Mouse (Mus musculus) forebrain, embryonic 13.5 days (tissue): ENCODE measurements at regions not wholly inside any gene's neighbourhood (a gene's known extent, or its start where the extent isn't known, plus 50 kb on each side); places are given as distances from the start of the nearest gene placed in this dataset.
A peak's percentile ranks its signal among the peaks of the same experiment; 100 is the strongest.

Source experiments
- ATAC-seq: fragments of 200-750 bp; cut with Nextera tagmentation; 2 replicates; pipeline ENCODE4 v1.8.0; 2017
- H3K27ac ChIP-seq: fragments of 300-500 bp; sonication (generic); 2 replicates; pipeline ENCODE4 v1.5.1; 2015; ENCODE audit warnings: inconsistent platforms, mild to moderate bottlenecking, moderate library complexity
- H3K27me3 ChIP-seq: fragments of 300-500 bp; sonication (generic); 2 replicates; pipeline ENCODE4 v1.6.1; 2015; ENCODE audit warnings: mild to moderate bottlenecking, inconsistent platforms
- H3K36me3 ChIP-seq: fragments of 300-500 bp; sonication (generic); 2 replicates; pipeline ENCODE4 v1.6.1; 2015; ENCODE audit warnings: mild to moderate bottlenecking, inconsistent platforms; ENCODE audit not compliant: poor library complexity, severe bottlenecking
- H3K4me1 ChIP-seq: fragments of 300-500 bp; sonication (generic); 2 replicates; pipeline ENCODE4 v1.6.1; 2015; ENCODE audit warnings: inconsistent platforms
- H3K4me2 ChIP-seq: fragments of 300-500 bp; sonication (generic); 2 replicates; pipeline ENCODE4 v1.6.1; 2015; ENCODE audit warnings: inconsistent platforms, mild to moderate bottlenecking, moderate library complexity
- H3K4me3 ChIP-seq: fragments of 300-500 bp; sonication (generic); 2 replicates; pipeline ENCODE4 v1.5.1; 2015; ENCODE audit warnings: mild to moderate bottlenecking, inconsistent platforms
- H3K9ac ChIP-seq: fragments of 300-500 bp; sonication (generic); 2 replicates; pipeline ENCODE4 v1.6.1; 2015; ENCODE audit warnings: mild to moderate bottlenecking, inconsistent platforms
- H3K9me3 ChIP-seq: fragments of 300-500 bp; sonication (generic); replicated peaks from 2 replicates; pipeline ENCODE4 v1.6.1; 2016; ENCODE audit warnings: inconsistent platforms
- WGBS: fragments of 180-500 bp; shearing (Covaris S2); methylation state at CpG from one replicate; pipeline ENCODE4 v1.1.7; 2015; 5-methylcytosine and 5-hydroxymethylcytosine counted together

DNA sequence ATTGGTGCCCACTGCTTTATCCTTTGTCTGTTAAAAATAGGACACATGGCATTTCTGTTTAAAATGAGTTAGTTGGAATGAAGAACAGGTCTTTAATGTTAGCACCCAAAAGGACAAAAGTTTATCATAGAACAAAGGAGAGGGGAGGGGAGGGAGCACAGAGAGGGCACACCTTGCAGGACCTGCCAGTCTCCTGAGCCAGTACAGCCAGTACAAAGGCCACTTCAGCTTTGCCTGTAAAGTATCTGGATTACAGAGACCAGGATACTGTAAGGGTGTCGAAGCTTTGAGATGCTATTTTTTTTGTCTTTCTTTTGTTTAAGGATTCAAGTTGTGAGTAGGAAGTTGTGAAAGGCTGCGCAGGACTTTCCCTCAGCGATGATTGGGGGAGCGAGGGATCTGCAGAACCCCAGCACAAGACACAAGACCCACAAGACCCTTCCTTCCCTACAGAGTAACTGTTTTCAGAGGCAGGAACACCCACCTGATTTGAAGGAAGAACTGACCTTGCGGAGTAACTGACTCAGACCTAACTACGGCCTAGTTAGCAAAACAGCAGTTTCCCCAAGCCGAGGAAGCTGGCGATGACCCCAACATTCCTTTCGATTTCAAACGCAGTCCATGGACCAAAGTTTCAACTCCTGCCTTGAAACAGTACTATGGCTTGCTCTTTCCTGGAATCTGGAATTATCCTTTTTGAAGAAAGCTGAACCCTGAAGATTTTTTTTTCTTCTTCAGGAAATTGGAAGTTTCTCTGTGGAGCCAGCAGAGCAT lies 178.1 kb downstream of the Efnb2 start:
- no peak overlapping the region for H3K4me2 ChIP-seq
- 71% methylated on average over 10 of the region's 10 CpGs for WGBS
- H3K9ac ChIP-seq, result no peak overlapping the region
- H3K4me1 ChIP-seq, result peaks cover 34% of the 10 kb centered on the region
- H3K4me3 ChIP-seq, result no peak overlapping the region
- H3K9me3 ChIP-seq, result no peaks in the 10 kb centered on the region
- no peak for ATAC-seq
- H3K27ac ChIP-seq, result no peak overlapping the region
- H3K36me3 ChIP-seq, result no peaks in the 10 kb centered on the region
- 0 out of 2 replicates have a peak, but pooled peaks cover 6% of the 10 kb centered on the region for H3K27me3 ChIP-seq

DNA sequence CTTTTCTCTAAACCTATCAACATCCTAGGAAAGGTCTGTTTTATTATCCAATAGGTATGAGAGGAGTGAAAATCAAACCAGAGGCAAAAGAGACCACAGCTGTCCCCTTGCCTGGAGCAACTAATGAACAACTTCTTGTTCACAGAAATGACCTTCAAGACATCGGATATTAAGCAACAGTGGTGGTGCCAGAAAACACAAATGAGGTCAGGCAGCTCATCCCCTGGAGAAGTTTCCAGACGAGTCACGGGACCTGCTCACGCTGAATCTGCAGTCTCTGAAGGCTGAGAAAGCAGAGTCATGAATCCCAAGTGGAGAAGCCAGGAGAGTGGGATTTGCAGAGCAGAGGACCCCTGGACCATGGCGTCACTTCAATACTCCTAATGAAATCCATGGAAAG lies 183.6 kb downstream of the Efnb2 start:
- Histone ChIP-seq H3K9ac (no peak overlapping the region), H3K27ac (no peak overlapping the region), H3K4me3 (no peak overlapping the region), H3K4me2 (no peak overlapping the region), H3K27me3 (no peaks in the 10 kb centered on the region), H3K4me1 (peaks cover 6% of the 10 kb centered on the region; the same call in 1 of the 2 replicates), H3K36me3 (no peaks in the 10 kb centered on the region), H3K9me3 (no peaks in the 10 kb centered on the region)
- WGBS, result 92% methylated on average over 5 of the region's 5 CpGs
- ATAC-seq, result no peak

DNA sequence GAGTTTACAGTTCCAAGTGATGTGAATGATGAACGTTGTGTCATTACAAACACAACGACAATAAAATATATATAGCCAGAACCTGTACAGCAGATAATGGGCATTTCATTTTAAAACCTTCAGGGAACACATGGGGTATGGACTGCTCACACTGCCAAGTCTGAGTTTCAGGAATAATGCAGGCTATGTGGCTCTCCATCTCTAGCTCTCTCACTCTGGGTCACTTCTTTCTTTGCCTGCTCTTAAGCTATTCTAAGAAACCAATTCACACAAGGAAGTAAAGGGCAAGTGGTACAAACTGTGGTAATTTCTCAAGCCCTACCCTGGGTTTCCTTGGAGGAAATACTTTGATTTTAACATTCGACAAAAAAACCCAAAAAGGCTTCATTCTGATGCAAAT lies 192.5 kb downstream of the Efnb2 start:
- WGBS, result 67% methylated on average over 3 of the region's 3 CpGs
- no peaks in the 10 kb centered on the region for H3K9me3 ChIP-seq
- H3K36me3 ChIP-seq, result no peaks in the 10 kb centered on the region
- H3K27ac ChIP-seq, result no peak overlapping the region
- no peak overlapping the region for H3K4me2 ChIP-seq
- peaks cover 16% of the 10 kb centered on the region; the same call in 1 of the 2 replicates for H3K4me1 ChIP-seq
- no peak overlapping the region for H3K9ac ChIP-seq
- ATAC-seq, result 0 out of 2 replicates have a peak, but pooled peaks have one; percentile 37
- no peaks in the 10 kb centered on the region for H3K27me3 ChIP-seq
- H3K4me3 ChIP-seq, result no peak overlapping the region

DNA sequence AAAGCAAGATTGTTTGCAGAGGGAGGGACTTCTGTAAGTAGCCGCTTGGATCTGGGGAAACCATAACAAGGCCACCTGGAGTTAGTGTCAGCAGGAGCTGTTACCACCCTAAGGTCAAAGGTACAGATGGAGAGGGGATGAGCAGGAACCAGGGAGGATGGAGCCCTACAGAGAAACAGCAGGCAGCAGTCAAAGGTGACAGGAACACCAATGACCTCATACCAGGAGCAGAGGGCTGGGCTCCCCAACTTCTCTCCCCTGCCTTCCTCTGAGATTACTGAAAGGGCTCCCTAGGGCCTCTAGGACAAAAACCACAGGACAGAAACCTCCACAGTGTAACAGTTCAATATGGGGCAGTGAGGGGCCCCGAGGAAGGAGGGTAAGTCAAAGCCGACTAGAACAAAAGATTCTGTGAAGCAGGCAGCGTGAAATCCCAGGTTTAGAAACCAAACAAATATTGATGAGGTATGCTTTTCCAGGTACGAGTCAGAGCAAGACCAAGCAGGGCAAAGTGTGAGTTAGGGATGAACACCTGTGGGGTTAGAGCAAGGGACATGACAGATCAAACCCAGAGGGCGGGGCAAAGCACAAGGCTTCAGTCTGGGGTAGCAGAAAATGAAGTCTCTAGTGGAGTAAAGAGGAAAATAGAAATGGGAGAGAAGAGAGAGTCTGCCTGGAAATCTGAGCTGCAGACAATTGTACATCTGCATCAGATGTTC lies 194.4 kb downstream of the Efnb2 start:
- Histone ChIP-seq H3K4me2 (no peak overlapping the region), H3K36me3 (no peaks in the 10 kb centered on the region)
- no peak for ATAC-seq

DNA sequence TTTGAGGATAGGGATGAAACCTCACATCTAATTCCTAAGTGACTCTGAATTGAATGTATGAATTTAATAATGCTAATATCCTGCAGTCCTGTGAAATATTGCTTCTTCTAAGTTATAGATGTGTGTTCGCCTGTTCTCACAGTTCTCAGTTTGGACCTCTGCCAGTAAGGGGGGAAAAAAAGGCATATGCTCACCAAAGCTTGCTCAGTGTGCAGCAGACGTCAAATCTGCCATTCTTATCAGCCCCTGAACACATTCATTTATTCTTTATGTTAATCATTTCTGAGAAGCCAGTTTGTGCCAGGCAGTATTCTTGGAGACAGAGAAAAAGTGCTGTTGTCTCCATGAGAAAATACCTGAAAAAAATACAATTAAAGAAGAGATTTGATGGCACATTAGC lies 198.6 kb downstream of the Efnb2 start:
- peak; percentile 59; the same call in 1 of the 2 replicates for ATAC-seq
- Histone ChIP-seq H3K4me1 (peaks cover 20% of the 10 kb centered on the region; the same call in 1 of the 2 replicates), H3K27ac (no peak overlapping the region), H3K36me3 (no peaks in the 10 kb centered on the region), H3K9ac (no peak overlapping the region), H3K4me2 (no peak overlapping the region), H3K4me3 (no peak overlapping the region), H3K27me3 (no peaks in the 10 kb centered on the region), H3K9me3 (no peaks in the 10 kb centered on the region)
- WGBS, result 31% methylated on average over 2 of the region's 2 CpGs

More for the DNA sequence above, 194.4 kb downstream of the Efnb2 start:
- no peaks in the 10 kb centered on the region for H3K9me3 ChIP-seq
- no peak overlapping the region for H3K9ac ChIP-seq
- WGBS, result 5% methylated on average over 6 of the region's 6 CpGs
- H3K4me3 ChIP-seq, result no peak overlapping the region
- peaks cover 20% of the 10 kb centered on the region; the same call in 1 of the 2 replicates for H3K4me1 ChIP-seq
- H3K27me3 ChIP-seq, result no peaks in the 10 kb centered on the region
- no peak overlapping the region for H3K27ac ChIP-seq

DNA sequence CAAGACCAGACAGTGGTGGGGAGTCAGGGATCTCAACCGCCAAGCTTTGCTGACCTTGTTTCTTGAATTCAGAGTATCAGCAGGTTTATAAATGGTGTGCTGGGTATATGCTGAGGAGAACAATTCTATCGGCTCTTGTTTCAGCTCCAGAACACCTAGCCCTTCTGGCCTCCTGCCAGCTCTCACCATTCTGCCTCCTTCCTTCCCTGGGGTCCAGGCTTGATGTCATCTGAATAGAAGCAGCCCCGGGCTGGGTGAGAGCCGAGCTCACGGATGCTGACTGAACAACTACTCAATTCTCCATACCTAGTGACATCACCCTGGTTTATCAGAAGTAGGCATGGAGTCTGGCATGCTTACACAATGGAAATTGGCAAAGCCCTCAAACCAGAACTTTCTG lies 203.5 kb downstream of the Efnb2 start:
- peaks cover 4% of the 10 kb centered on the region; the same call in 1 of the 2 replicates for H3K4me1 ChIP-seq
- no peak overlapping the region for H3K27ac ChIP-seq
- no peak overlapping the region for H3K4me3 ChIP-seq
- ATAC-seq, result no peak
- no peaks in the 10 kb centered on the region for H3K36me3 ChIP-seq
- H3K4me2 ChIP-seq, result no peak overlapping the region
- no peaks in the 10 kb centered on the region for H3K9me3 ChIP-seq
- no peaks in the 10 kb centered on the region for H3K27me3 ChIP-seq
- 58% methylated on average over 5 of the region's 5 CpGs for WGBS
- no peak overlapping the region for H3K9ac ChIP-seq

DNA sequence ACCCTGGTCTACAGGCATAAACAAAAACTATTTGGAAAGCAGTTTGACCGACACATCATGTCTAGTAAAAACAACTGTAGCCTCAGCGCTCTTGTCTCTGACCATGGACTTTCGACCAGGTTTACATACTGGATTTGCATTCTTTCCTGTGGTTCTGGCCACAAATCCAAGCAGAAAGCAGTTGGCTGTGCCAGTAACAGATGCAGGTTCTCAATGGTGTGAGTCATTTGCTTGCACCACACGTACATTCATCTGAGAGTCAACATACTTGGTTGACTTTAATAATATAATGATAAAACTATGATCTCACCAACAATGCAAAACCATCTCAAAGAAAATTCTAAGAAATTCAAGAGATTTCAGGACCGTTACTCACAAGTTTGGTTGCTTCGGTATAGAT lies 207.1 kb downstream of the Efnb2 start:
- Histone ChIP-seq H3K9ac (no peak overlapping the region), H3K36me3 (no peaks in the 10 kb centered on the region), H3K27me3 (no peaks in the 10 kb centered on the region), H3K4me1 (no peaks in the 10 kb centered on the region), H3K4me2 (no peak overlapping the region), H3K27ac (no peak overlapping the region), H3K4me3 (no peak overlapping the region), H3K9me3 (no peaks in the 10 kb centered on the region)
- WGBS, result 90% methylated on average over 6 of the region's 6 CpGs
- no peak for ATAC-seq

DNA sequence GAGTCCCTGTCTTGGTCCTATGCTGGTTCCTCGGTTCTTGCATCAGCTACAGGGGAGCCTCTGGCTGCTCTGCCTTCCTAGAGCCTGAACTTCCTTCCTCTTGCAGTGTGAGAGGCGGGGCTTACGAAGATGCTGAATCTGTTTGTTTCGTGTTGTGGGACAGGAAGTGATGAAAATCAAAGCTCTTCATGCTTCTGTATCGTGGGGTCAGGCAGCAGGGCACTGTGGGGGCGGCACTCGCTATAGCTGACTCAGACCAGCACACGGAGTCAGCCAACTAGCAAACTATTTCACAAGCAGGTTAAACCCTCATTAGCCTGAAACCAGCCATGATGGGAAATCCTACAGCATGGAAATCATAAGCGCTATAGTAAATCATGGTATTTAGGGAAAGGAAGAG lies 208.8 kb downstream of the Efnb2 start:
- Histone ChIP-seq H3K4me2 (no peak overlapping the region), H3K9me3 (no peaks in the 10 kb centered on the region), H3K4me3 (no peak overlapping the region), H3K9ac (no peak overlapping the region), H3K36me3 (no peaks in the 10 kb centered on the region), H3K27me3 (no peaks in the 10 kb centered on the region), H3K4me1 (no peaks in the 10 kb centered on the region), H3K27ac (no peak overlapping the region)
- WGBS, result 83% methylated on average over 9 of the region's 9 CpGs
- no peak for ATAC-seq

DNA sequence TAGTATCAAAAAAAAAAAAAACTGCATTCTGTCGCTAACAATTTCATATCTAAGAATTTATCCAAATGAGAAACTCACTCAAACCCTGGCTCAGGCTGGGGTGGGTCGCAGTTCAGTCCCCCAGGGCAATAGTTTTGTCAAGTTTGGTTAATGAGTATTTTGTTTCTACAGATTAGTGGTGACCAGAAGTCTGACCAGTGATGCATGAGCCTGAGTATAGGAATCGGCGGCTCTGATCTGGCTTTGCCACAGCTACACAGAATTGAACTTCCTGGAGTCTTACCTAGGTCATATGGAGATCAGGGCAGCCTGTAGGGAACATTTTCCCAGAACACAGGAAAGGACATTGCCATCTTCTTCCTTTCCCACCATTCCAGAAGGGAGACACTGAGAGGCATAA lies 212.1 kb downstream of the Efnb2 start:
- Histone ChIP-seq H3K9me3 (no peaks in the 10 kb centered on the region), H3K4me3 (no peak overlapping the region), H3K36me3 (no peaks in the 10 kb centered on the region), H3K4me2 (no peak overlapping the region), H3K27me3 (no peaks in the 10 kb centered on the region), H3K4me1 (no peaks in the 10 kb centered on the region), H3K27ac (no peak overlapping the region), H3K9ac (no peak overlapping the region)
- ATAC-seq, result no peak
- 88% methylated on average over 4 of the region's 4 CpGs for WGBS

DNA sequence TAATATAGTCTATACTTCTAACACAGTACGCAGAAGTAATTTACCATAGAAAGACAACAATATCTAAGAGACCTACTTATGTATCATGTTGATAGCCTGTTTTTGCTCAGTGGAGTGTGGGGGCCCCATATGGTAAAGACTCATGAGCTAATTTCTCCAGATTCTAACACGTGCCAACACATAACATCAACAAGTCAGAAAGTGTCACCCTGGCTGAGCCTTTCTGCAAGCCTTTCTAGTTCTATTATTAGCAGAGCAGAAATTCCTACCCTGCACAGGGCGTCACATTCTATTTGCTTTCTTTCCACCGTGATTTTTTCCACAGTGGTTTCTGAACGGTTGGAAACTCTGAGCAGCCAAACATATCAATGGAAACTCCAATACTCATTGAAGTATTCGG lies 219.5 kb downstream of the Efnb2 start:
- Histone ChIP-seq H3K27ac (no peak overlapping the region), H3K4me1 (no peaks in the 10 kb centered on the region), H3K4me2 (no peak overlapping the region), H3K27me3 (no peaks in the 10 kb centered on the region), H3K4me3 (no peak overlapping the region), H3K9ac (no peak overlapping the region), H3K9me3 (no peaks in the 10 kb centered on the region), H3K36me3 (no peaks in the 10 kb centered on the region)
- ATAC-seq, result no peak
- WGBS, result 80% methylated on average over 6 of the region's 6 CpGs

DNA sequence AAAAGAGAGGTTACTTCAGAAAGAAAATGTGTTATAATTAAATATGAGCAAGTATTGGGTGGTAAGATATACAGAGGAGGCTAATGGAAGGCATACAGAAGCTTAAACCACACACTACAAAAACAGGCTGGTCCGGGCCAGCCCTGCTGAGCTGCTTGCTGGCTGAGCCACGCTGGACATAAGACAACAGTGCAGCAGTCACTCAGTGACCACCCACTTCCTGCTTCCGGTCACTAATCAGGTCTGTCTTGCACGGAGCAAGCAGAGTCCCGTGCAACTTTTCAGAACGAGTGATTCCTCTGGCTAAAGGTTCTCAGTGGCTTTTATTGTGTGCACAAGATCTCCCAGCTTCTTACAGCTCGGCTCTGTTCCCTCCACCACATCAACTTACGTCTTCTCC lies 220.1 kb downstream of the Efnb2 start:
- 77% methylated on average over 8 of the region's 8 CpGs for WGBS
- Histone ChIP-seq H3K4me3 (no peak overlapping the region), H3K9me3 (no peaks in the 10 kb centered on the region)

DNA sequence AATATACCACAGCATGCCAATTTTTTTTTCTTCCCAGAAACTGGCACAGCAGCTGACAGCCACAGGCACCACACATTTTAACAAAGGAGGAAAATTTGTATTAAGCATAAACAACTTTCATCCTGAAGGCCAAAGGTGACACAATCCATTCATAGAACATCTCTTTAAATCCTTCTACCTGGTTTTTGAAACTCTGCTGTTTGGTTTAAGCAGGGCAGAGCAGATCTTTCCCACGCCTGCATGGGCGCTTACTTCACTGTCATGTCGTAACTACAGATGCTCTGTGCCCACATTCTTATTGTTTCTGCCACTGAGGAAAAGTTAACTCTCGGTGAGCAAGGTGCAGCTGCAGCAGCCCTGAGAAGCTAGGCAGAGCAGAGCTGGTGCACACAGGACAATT lies 234.8 kb downstream of the Efnb2 start:
- no peak overlapping the region for H3K4me3 ChIP-seq
- no peaks in the 10 kb centered on the region for H3K27me3 ChIP-seq
- 48% methylated on average over 4 of the region's 4 CpGs for WGBS
- H3K9ac ChIP-seq, result no peak overlapping the region
- no peaks in the 10 kb centered on the region for H3K9me3 ChIP-seq
- no peak overlapping the region for H3K4me2 ChIP-seq
- no peak for ATAC-seq
- no peaks in the 10 kb centered on the region for H3K4me1 ChIP-seq
- H3K36me3 ChIP-seq, result no peaks in the 10 kb centered on the region
- no peak overlapping the region for H3K27ac ChIP-seq

More for the DNA sequence above, 220.1 kb downstream of the Efnb2 start:
- ATAC-seq, result no peak
- no peak overlapping the region for H3K9ac ChIP-seq
- no peaks in the 10 kb centered on the region for H3K36me3 ChIP-seq
- H3K27ac ChIP-seq, result no peak overlapping the region
- H3K4me2 ChIP-seq, result no peak overlapping the region
- H3K27me3 ChIP-seq, result no peaks in the 10 kb centered on the region
- no peaks in the 10 kb centered on the region for H3K4me1 ChIP-seq
